Mouse (Mus musculus): ENCODE measurements around the gene Myo1f. TPM values are rescaled to one million over a fixed set of nuclear protein-coding genes. Genes with fewer than 3 reads are reported as not detected.
"Not testable (repeated sequence)": the region's sequence is repeated elsewhere in the genome, so short reads cannot be mapped to it uniquely, and the experiment has no call there.

Gene Myo1f
- polyA plus RNA-seq, 1 experiment from 2014 or later: 1.8 TPM

GRCm38 (mm10) chr17:33600831-33601230, 45.3 kb downstream of the Myo1f start:
- H3K9ac ChIP-seq (replicated peaks; ENCODE audit: low read length): no peak overlapping the region
- WGBS: 79% methylated on average over 3 of the region's 3 CpGs
- H3K4me3 ChIP-seq (replicated peaks; ENCODE audit: low read depth, low read length): no peak overlapping the region
- DNase-seq (no peak), ATAC-seq (ENCODE audit: low FRiP score, low TSS enrichment) (no peak)
- H3K27me3 ChIP-seq (ENCODE audit: control insufficient read depth, insufficient read depth, low read length): no peaks in the 10 kb centered on the region
- no peak overlapping the region for H3K27ac ChIP-seq (replicated peaks; ENCODE audit: low read depth, low read length)
- no peaks in the 10 kb centered on the region for H3K4me1 ChIP-seq (ENCODE audit: control insufficient read depth, insufficient read depth, low read length)
- no peak overlapping the region for H3K4me2 ChIP-seq (ENCODE audit: low read length)
- no peaks in the 10 kb centered on the region for H3K36me3 ChIP-seq (ENCODE audit: control insufficient read depth, insufficient read depth, low read length)
- H3K9me3 ChIP-seq (ENCODE audit: control insufficient read depth, low read length): 0 out of 2 replicates have a peak, but pooled peaks cover 10% of the 10 kb centered on the region

DNA sequence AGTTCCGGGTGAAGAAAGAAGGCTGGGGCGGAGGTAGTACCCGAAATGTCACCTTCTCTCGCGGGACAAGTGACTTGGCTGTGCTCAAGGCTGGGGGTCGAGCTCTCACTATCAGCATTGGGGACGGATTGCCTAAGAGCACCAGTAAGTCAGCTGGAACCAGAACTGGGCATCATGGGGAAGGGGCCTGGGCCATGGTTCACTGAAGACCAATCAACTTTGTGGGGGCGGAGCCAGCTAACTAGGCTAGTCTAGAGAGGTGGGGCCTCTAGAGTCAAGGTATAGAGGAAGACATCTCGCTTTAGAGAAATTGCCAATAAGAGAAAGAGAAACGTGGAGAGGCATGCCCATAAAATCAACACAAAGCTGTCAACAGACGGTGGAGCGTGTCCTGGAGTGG, 46.4 kb downstream of the Myo1f start:
- H3K27me3 ChIP-seq (ENCODE audit: control insufficient read depth, insufficient read depth, low read length): no peaks in the 10 kb centered on the region
- H3K4me3 ChIP-seq (replicated peaks; ENCODE audit: low read depth, low read length): no peak overlapping the region
- no peak overlapping the region for H3K9ac ChIP-seq (replicated peaks; ENCODE audit: low read length)
- no peak for ATAC-seq (ENCODE audit: low FRiP score, low TSS enrichment)
- DNase-seq: no peak
- H3K4me2 ChIP-seq (ENCODE audit: low read length): no peak overlapping the region
- H3K4me1 ChIP-seq (ENCODE audit: control insufficient read depth, insufficient read depth, low read length): no peaks in the 10 kb centered on the region
- H3K36me3 ChIP-seq (ENCODE audit: control insufficient read depth, insufficient read depth, low read length): no peaks in the 10 kb centered on the region
- H3K9me3 ChIP-seq (ENCODE audit: control insufficient read depth, low read length): 0 out of 2 replicates have a peak, but pooled peaks cover 10% of the 10 kb centered on the region
- 84% methylated on average over 12 of the region's 12 CpGs for WGBS
- no peak overlapping the region for H3K27ac ChIP-seq (replicated peaks; ENCODE audit: low read depth, low read length)

GRCm38 (mm10) chr17:33607273-33607672, 51.8 kb downstream of the Myo1f start:
- Histone ChIP-seq H3K27ac (replicated peaks; ENCODE audit: low read depth, low read length) (no peak overlapping the region), H3K4me1 (ENCODE audit: control insufficient read depth, insufficient read depth, low read length) (no peaks in the 10 kb centered on the region), H3K4me2 (ENCODE audit: low read length) (no peak overlapping the region), H3K27me3 (ENCODE audit: control insufficient read depth, insufficient read depth, low read length) (no peaks in the 10 kb centered on the region), H3K9ac (replicated peaks; ENCODE audit: low read length) (no peak overlapping the region), H3K9me3 (ENCODE audit: control insufficient read depth, low read length) (no peaks in the 10 kb centered on the region), H3K36me3 (ENCODE audit: control insufficient read depth, insufficient read depth, low read length) (no peaks in the 10 kb centered on the region), H3K4me3 (replicated peaks; ENCODE audit: low read depth, low read length) (no peak overlapping the region)
- DNase-seq (no peak), ATAC-seq (ENCODE audit: low FRiP score, low TSS enrichment) (no peak)
- WGBS: 83% methylated on average over 2 of the region's 2 CpGs

GRCm38 (mm10) chr17:33610548-33610947, 55.0 kb downstream of the Myo1f start:
- H3K27ac ChIP-seq (replicated peaks; ENCODE audit: low read depth, low read length): no peak overlapping the region
- no peak for ATAC-seq (ENCODE audit: low FRiP score, low TSS enrichment)
- no peak overlapping the region for H3K9ac ChIP-seq (replicated peaks; ENCODE audit: low read length)
- DNase-seq: no peak
- no peak overlapping the region for H3K4me3 ChIP-seq (replicated peaks; ENCODE audit: low read depth, low read length)
- H3K27me3 ChIP-seq (ENCODE audit: control insufficient read depth, insufficient read depth, low read length): no peaks in the 10 kb centered on the region
- no peaks in the 10 kb centered on the region for H3K4me1 ChIP-seq (ENCODE audit: control insufficient read depth, insufficient read depth, low read length)
- H3K9me3 ChIP-seq (ENCODE audit: control insufficient read depth, low read length): no peaks in the 10 kb centered on the region
- no peak overlapping the region for H3K4me2 ChIP-seq (ENCODE audit: low read length)
- no peaks in the 10 kb centered on the region for H3K36me3 ChIP-seq (ENCODE audit: control insufficient read depth, insufficient read depth, low read length)
- 92% methylated on average over 7 of the region's 7 CpGs for WGBS

DNA sequence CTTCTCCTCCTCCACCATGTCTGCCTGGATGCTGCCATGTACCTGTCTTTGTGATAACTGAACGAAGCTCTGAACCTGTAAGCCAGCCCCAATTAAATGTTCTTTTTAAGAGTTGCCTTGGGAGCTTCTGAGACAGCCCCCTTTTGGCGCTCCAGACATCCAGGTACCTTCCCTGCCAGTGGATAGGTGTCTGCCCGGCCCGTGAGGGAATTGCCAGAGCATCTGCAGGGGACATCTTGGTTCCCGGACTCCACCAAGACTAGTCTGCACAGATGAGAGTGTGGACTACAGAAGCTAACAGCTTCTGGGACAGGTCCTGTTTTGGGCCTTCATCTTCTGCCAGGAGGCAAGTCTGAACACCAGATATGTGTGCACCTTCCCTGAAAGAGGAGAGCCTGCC, 58.2 kb downstream of the Myo1f start:
- 88% methylated on average over 5 of the region's 5 CpGs for WGBS
- not testable (repeated sequence) for ATAC-seq (ENCODE audit: low FRiP score, low TSS enrichment); H3K4me3 ChIP-seq (replicated peaks; ENCODE audit: low read depth, low read length); DNase-seq; H3K27me3 ChIP-seq (ENCODE audit: control insufficient read depth, insufficient read depth, low read length); H3K4me2 ChIP-seq (ENCODE audit: low read length); H3K36me3 ChIP-seq (ENCODE audit: control insufficient read depth, insufficient read depth, low read length); H3K9ac ChIP-seq (replicated peaks; ENCODE audit: low read length); H3K27ac ChIP-seq (replicated peaks; ENCODE audit: low read depth, low read length); H3K4me1 ChIP-seq (ENCODE audit: control insufficient read depth, insufficient read depth, low read length); H3K9me3 ChIP-seq (ENCODE audit: control insufficient read depth, low read length)

DNA sequence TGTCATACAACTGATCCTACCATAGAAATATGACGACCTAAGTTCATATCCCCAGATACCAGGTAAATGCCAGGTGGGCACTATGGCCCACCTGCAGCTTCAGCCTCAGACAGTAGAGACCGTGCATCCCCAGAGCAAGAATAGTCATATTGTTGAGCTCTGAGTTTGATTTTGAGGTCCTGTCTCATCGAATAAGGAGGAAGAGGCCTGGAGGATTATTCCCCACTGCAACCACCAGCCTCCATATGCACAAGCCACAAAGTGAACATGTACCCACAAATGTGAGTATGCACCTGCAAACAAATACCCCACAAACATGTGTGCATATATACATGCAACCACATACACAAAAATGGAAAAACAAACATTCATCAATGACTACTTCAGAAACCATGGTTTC, 71.8 kb downstream of the Myo1f start:
- H3K4me2 ChIP-seq (ENCODE audit: low read length): no peak overlapping the region
- DNase-seq: no peak

DNA sequence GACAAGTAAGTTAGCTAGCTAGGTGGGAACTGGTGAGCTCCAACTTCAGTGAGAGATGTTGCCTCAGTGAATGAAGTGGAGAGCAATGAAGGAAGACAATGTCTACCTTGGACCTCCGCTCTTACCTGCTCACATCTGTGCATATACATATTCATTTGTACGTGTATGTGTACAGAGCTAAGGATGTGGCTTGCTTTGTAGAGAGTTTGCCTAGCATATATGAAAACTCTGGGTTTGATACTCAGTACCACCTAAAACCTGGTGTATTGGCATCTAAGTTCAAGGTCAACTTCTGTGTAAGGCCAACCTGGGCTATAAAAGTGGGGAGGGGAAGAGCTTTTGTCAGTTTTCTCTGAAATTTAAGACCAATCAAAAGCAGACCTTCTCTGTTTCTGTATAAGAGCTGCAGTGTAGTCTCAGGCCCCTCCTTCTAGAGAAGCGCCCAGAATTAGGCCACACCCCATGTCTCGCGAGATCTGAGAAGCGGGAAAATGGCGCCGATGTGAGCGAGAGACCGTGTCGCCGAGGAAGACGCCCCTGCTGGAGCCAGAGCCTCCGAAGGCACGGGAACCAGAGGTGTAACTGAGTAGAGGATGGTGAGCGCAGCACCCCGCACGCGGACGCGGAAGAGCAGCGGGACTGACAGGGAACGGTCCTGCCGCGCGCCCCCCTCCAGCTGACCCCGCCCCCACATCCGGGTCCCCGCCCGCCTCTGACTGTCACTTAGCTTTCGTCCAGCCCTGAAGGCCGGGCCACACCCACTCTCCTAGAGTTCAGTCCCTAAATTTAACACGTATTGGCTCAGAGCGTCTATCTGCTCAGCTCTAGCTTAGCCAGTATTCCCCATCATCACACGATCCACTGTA, 73.3 kb downstream of the Myo1f start, which contains the start of gene Zfp414:
TSS of gene Zfp414 (plus strand) at position 470 of the 866 bp plus-strand sequence.
- H3K27ac ChIP-seq (replicated peaks; ENCODE audit: low read depth, low read length): peak within 1 kb of the TSS; percentile 96
- peaks cover 16% of the 10 kb centered on the region for H3K4me1 ChIP-seq (ENCODE audit: control insufficient read depth, insufficient read depth, low read length)
- ATAC-seq (ENCODE audit: low FRiP score, low TSS enrichment) (peak; percentile 94), DNase-seq (peak; percentile 98)
- H3K4me3 ChIP-seq (replicated peaks; ENCODE audit: low read depth, low read length): peak within 1 kb of the TSS; percentile 50
- H3K9me3 ChIP-seq (ENCODE audit: control insufficient read depth, low read length): no peaks in the 10 kb centered on the region
- H3K4me2 ChIP-seq (ENCODE audit: low read length): peak within 1 kb of the TSS; percentile 61
- peaks cover 24% of the 10 kb centered on the region for H3K36me3 ChIP-seq (ENCODE audit: control insufficient read depth, insufficient read depth, low read length)
- H3K27me3 ChIP-seq (ENCODE audit: control insufficient read depth, insufficient read depth, low read length): no peaks in the 10 kb centered on the region
- H3K9ac ChIP-seq (replicated peaks; ENCODE audit: low read length): peak within 1 kb of the TSS; percentile 72
- WGBS: 3% methylated on average over 35 of the region's 35 CpGs

More for the DNA sequence above, 71.8 kb downstream of the Myo1f start:
- Histone ChIP-seq H3K4me1 (ENCODE audit: control insufficient read depth, insufficient read depth, low read length) (peaks cover 16% of the 10 kb centered on the region), H3K27ac (replicated peaks; ENCODE audit: low read depth, low read length) (no peak overlapping the region), H3K4me3 (replicated peaks; ENCODE audit: low read depth, low read length) (no peak overlapping the region), H3K27me3 (ENCODE audit: control insufficient read depth, insufficient read depth, low read length) (no peaks in the 10 kb centered on the region), H3K9ac (replicated peaks; ENCODE audit: low read length) (no peak overlapping the region), H3K36me3 (ENCODE audit: control insufficient read depth, insufficient read depth, low read length) (peaks cover 20% of the 10 kb centered on the region), H3K9me3 (ENCODE audit: control insufficient read depth, low read length) (no peaks in the 10 kb centered on the region)
- ATAC-seq (ENCODE audit: low FRiP score, low TSS enrichment): no peak
- 88% methylated on average over 3 of the region's 3 CpGs for WGBS

DNA sequence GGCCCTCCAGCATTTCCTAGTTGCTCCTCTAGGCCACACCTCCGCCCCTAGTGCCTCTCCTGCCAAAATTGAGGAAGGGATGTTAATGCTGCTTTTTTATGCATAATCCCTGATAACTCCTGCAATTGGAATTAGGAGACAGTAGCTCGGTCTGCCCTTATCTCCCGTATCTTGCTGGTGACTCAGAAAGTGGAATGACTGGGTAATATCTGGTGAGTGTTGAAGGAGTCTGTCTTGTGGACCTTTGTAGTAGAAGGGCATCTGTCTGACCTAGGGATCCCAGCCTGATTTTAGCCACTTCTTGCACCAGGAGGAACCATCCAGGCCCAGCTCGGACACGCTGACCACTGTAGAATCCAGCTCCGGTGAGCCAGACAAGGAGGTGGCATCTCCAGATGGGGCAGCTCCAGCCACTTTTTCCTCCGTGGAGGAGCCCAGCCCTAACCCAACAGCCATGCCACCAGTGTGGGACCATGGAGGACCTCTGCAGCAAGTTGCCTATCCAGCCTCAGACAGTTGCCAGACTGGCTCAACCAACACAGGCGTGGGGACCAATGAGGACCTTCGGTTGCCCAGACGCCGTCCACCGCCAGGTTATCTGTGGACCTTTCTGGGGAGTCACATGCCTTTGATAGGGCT, 74.1 kb downstream of the Myo1f start:
- H3K4me1 ChIP-seq (ENCODE audit: control insufficient read depth, insufficient read depth, low read length): peaks cover 16% of the 10 kb centered on the region
- peak overlapping the region; percentile 50 for H3K4me3 ChIP-seq (replicated peaks; ENCODE audit: low read depth, low read length)
- no peak for DNase-seq
- WGBS: 75% methylated on average over 12 of the region's 12 CpGs
- H3K9me3 ChIP-seq (ENCODE audit: control insufficient read depth, low read length): no peaks in the 10 kb centered on the region
- peak overlapping the region; percentile 72 for H3K9ac ChIP-seq (replicated peaks; ENCODE audit: low read length)
- H3K4me2 ChIP-seq (ENCODE audit: low read length): peak overlapping the region; percentile 61
- ATAC-seq (ENCODE audit: low FRiP score, low TSS enrichment): peak; percentile 28; the same call in 1 of the 2 replicates
- peak overlapping the region; percentile 96 for H3K27ac ChIP-seq (replicated peaks; ENCODE audit: low read depth, low read length)
- H3K36me3 ChIP-seq (ENCODE audit: control insufficient read depth, insufficient read depth, low read length): peaks cover 24% of the 10 kb centered on the region
- no peaks in the 10 kb centered on the region for H3K27me3 ChIP-seq (ENCODE audit: control insufficient read depth, insufficient read depth, low read length)
